Mouse (Mus musculus) brain, embryonic 14.5 days (tissue): ENCODE results near the gene Ap4s1.

Experiments used
- CTCF ChIP-seq: fragments of 200-500 bp; IDR thresholded peaks from 2 replicates; pipeline ENCODE4 v1.5.1; 2012; ENCODE audit warnings: inconsistent platforms, mild to moderate bottlenecking, moderate library complexity, borderline replicate concordance; ENCODE audit not compliant: insufficient read depth, insufficient read length; ENCODE audit errors: extremely low read depth
- POLR2A ChIP-seq: fragments of 200-500 bp; IDR thresholded peaks from 2 replicates; pipeline ENCODE4 v1.6.1; 2012; ENCODE audit warnings: mild to moderate bottlenecking, inconsistent platforms, borderline replicate concordance; ENCODE audit not compliant: poor library complexity, insufficient read depth, insufficient read length, severe bottlenecking; ENCODE audit errors: extremely low read depth

GRCm38 (mm10) chr12:51747348-51747747 is 56.5 kb downstream of the Ap4s1 start:
- TF ChIP-seq CTCF, result no peak
- TF ChIP-seq POLR2A, result no peak
